Mouse (Mus musculus): ENCODE data around the gene Dip2a.
A peak's percentile ranks its signal among the peaks of the same experiment; 100 is the strongest.

The Dip2a gene

DNA sequence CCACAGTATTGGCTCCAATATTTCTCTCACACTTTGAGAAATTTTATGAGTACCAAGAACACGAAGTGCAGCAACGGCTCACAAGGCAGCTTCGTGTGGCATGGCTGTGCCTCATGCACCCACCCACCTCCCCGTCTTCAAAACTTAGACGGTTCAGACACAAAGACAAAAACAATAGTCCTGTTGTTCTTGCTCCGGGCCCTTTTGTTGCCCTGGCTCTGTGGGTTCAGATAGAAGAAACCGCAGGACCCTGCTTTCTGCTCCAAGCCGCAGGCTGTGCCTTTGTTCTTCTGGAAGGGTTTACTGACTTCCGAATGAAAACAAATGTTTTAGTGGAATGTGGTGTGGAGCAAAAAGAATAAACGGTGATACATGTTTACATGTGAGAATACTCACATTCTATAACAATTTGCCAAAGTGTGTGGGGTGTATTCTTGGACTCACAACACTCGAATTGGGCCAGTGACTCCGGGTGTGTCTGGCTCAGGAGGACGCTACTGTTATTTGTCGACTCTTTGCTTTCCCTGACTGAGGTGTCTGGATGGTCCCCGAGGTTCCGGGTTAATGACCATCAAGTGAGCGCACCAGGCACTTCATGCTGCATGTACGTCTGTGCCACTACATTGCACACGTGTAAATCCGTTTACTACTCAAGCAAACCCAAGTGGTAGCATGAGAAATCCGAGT, 97.0 kb downstream of the Dip2a start:
- peak; percentile 22 for DNase-seq (ENCODE audit: low read depth, low spot score)

DNA sequence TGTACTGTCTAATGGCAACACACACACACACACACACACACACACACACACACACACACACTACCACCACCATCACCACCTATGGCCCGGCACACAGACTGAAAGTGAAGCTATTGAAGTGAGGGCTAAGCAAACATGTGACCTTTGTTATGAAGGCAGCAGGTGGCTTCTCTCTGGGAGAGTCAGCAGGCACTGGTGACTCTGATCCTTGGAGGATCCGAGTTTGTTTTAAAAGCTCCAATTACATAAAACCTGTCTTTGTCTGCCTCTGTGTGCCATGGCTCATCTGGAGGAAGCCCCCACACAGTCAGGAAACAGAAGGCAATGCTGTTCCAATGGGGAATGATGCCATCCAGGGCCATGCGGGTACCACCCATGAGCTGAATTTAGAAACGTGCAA, 98.5 kb downstream of the Dip2a start:
- DNase-seq (ENCODE audit: low read depth, low spot score), result peak; percentile 37

DNA sequence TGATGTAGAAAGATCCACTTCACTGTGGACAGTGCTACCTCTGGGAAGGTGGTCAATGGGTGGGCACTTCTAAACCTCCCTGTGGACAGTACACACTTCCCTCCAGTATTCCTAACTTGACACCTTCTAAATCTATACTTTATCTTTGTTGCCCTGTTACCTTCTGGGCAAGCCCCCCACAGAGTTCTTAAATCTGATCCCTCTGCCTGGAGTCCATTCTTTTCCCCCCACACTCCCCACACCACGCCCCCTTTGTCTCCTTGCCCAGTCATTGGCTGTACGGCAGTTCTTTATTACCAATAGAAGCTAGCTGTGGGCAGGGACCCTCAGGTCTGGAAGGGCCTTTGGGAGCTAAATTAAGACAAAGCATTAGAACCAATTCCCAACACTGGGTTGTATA, 100.0 kb downstream of the Dip2a start:
- DNase-seq (ENCODE audit: low read depth, low spot score), result no peak

DNA sequence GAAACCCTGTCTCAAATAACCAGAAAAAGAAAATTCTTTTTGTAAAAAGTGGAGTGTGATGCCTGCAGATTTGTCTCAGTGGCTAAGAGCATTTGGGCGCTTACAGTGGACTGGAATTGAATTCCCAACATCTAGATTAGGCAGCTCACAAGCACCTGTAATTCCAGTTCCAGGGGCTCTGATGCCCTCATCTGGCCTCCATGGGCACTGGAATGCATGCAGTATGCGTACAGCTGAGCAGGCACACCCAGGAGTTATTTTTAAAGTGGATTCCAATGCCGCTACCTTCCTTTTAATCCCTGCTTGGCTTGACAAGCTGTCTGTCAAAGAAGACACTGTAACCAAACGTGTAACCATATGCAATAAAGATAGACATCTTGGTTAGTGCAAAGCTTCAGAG, 105.7 kb downstream of the Dip2a start:
- no peak for DNase-seq (ENCODE audit: low read depth, low spot score)

DNA sequence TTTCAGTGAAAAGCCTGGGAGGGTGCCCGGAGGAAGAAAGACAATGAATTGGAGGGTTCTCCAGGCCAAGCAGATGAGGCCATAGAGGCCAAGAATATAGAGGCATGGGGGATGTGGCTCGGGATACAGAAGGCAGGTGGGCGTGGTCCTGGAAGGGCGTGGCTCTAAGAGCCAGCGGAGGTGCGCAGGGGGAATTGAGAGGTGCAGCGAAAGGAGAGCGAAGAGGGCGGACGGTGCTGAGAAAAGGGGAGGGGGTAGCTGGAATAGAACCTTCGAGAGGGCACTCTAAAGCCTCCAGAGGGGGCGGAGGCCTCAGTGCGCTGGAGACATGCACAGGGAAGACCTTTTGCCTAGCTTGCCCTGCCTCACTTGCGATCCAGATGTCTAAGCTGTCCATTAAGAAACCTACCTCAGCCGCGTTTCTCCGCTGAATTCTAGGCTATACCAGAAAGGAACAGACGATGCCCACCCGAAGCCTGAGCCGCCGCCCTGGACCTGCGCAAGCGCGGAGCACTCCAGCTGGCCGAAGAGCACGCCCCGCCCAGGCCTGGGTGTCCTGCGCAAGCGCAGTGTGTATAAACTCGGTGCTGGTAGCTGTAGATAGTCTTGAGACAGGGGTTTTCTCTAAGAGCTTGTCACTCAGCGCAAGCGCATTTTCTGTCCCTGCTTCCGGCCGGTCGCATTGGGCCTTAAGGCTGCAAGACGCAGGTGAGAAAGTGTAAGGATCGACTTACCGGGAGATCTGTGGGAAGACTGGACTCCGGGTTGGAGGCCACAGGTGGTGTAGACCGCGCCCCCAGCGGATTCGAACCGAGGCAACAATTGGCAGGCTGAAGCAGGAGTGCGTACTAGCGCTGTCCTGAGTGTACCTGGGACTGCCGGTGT, 107.5 kb downstream of the Dip2a start, which contains the start of gene Prmt2:
Gene Prmt2, minus strand, starts transcription at position 525 of the 885 bp plus-strand sequence.
- DNase-seq (ENCODE audit: low read depth, low spot score), result peak; percentile 95

DNA sequence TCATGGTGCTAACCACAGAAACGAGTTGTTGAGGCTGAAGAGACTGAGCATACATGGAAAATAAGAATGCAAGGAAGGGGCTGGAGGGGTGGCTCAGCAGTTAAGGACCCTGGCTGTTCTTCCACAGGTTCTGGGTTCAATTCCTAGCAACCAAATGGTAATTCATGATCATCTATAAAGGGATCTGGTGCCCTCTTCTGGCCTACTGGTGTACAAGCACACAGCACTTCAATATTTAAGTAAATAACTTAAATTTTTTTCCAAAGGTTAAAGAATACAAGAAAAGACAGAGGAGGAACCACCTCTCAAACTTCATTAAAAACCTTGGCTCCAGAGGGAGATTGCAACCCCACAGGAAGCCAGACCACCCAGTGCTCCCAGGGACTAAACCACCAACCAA, 115.5 kb downstream of the Dip2a start:
- DNase-seq (ENCODE audit: low read depth, low spot score), result no peak

DNA sequence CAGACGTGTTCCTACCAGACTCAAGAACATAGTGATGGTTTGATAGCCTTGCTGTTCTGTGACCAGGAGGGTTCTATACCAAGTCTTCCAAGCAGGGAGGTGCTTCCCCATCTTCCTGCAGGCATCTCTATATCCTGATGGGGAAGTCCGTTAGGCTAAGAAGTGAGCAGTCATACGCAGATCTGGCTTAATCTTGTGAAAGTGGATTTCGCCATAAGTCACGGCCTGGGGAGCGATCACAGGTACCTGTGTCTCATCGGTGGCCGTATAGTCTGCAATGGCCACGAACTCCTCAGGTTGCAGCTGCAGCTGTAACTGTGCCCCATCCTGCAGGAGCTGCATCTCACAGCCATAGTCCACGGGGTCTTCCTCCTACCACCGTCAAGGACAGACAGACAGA, 119.1 kb downstream of the Dip2a start:
- DNase-seq (ENCODE audit: low read depth, low spot score), result no peak

DNA sequence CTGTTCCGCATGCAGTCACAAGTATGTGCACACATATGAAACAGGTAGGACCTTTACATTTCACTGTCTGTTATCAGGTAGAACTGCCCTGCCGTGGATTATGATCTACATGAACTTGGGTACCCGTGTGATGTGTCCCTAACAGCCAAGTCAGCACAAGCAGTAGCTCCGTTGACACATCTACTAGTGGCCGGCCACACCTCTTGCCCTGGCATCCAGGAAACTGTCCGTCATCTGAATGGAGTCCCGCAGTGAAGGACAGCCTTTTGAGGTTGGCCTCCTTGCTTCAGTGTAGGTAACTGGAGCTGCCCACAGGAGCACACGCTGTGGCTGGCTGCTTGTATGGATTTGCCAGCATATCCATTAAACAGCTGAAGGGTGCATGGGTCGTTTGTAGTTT, 126.9 kb downstream of the Dip2a start:
- no peak for DNase-seq (ENCODE audit: low read depth, low spot score)

DNA sequence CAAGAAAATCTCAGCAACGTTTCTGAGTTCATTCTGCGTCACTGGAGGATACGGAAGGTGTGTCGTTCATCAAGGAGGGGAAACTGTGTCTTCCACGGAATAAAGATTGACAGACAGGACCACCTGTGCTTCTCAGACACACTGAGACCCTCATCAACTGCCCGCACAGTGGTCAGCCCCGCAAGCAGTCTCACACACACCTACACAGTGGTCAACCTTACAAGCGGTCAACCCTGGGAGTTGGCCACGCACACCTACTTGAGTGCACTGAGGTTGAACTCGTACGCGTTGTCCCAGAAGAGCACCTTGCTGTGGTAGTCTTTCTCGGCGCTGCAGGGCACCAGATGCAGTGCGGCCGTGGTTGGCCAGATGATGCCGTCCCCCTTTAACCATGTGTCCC, 128.0 kb downstream of the Dip2a start:
- no peak for DNase-seq (ENCODE audit: low read depth, low spot score)

DNA sequence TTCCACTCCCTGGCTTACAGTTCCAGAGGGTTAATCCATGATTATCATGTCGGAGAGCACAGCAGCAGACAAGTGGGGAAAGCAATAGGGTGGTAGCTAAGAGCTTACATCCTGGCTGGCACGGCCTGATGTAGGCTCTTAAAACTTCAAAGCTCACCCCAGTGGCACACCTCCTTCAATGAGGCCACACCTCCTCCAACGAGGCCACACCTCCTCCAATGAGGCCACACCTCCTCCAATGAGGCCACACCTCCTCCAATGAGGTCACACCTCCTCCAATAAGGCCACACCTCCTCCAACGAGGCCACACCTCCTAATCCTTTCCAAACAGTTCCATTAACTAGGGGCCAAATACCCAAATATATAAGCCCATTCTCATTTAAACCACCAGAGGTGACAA, 130.9 kb downstream of the Dip2a start:
- DNase-seq (ENCODE audit: low read depth, low spot score), result no peak

DNA sequence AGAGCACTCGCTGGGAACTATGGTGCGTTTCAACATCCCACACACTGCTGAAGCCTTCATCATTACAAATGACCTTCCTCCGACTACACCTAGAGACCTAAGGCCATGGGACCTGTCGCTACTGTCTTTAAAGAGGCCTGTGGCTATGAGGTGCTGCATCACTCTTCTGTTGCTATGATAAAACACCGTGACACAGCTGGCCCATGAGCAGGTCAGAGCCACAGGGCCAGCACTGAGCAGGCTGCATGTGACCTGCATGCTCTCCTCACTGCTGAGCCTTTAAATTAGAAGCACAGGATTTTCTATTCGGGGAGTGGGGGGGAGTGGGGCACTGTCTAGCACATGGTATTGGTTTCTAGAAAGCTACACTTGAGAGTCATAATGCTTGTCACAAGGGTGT, 133.0 kb downstream of the Dip2a start:
- no peak for DNase-seq (ENCODE audit: low read depth, low spot score)

DNA sequence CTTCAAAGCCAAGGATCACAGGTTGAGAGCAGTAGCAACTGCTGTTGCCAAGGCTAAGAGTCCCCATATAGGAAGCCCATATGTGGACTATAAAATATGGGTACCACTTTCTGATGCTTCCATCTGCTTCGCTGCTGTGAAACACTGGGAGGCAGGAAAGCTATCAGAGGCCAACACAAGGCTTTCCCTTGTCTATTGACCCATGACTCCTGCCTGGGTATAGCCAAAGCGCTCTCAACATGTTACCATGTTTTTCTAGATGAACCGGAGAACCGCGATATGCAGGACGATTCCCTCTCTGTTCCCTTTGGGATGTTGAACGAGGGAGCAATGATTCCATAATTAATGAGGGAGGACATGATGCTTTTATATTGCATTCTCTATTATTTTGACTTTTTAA, 134.3 kb downstream of the Dip2a start:
- no peak for DNase-seq (ENCODE audit: low read depth, low spot score)

Data from mesoderm, embryonic 11.5 days (tissue).